Mouse (Mus musculus): Measurements from ENCODE around the gene Pdlim5. TPM values are rescaled to one million over a fixed set of nuclear protein-coding genes. Genes with fewer than 3 reads are reported as not detected.

The Pdlim5 gene
- polyA plus RNA-seq, 1 experiment from 2014 or later = 14.3 TPM

- no peak for DNase-seq
- Histone ChIP-seq H3K9me3 (ENCODE audit: control insufficient read depth, low read length) (no peaks in the 10 kb centered on the region), H3K27ac (replicated peaks; ENCODE audit: low read depth, low read length) (no peak overlapping the region), H3K27me3 (ENCODE audit: control insufficient read depth, insufficient read depth, low read length) (no peaks in the 10 kb centered on the region), H3K4me3 (replicated peaks; ENCODE audit: low read depth, low read length) (no peak overlapping the region), H3K36me3 (ENCODE audit: control insufficient read depth, insufficient read depth, low read length) (no peaks in the 10 kb centered on the region), H3K4me2 (ENCODE audit: low read length) (no peak overlapping the region), H3K4me1 (ENCODE audit: control insufficient read depth, insufficient read depth, low read length) (no peaks in the 10 kb centered on the region), H3K9ac (replicated peaks; ENCODE audit: low read length) (no peak overlapping the region)
- ATAC-seq (ENCODE audit: low FRiP score, low TSS enrichment) = no peak
- WGBS = 80% methylated on average over 6 of the region's 6 CpGs
These were observed 55.9 kb downstream of the Pdlim5 start for GRCm38 (mm10) chr3:142339440-142340251.

- H3K4me2 ChIP-seq (ENCODE audit: low read length) = no peak overlapping the region
- H3K9ac ChIP-seq (replicated peaks; ENCODE audit: low read length) = no peak overlapping the region
- H3K27me3 ChIP-seq (ENCODE audit: control insufficient read depth, insufficient read depth, low read length) = no peaks in the 10 kb centered on the region
- no peak overlapping the region for H3K4me3 ChIP-seq (replicated peaks; ENCODE audit: low read depth, low read length)
- no peak for ATAC-seq (ENCODE audit: low FRiP score, low TSS enrichment)
- no peaks in the 10 kb centered on the region for H3K36me3 ChIP-seq (ENCODE audit: control insufficient read depth, insufficient read depth, low read length)
- DNase-seq = no peak
- 79% methylated on average over 4 of the region's 4 CpGs for WGBS
- no peaks in the 10 kb centered on the region for H3K4me1 ChIP-seq (ENCODE audit: control insufficient read depth, insufficient read depth, low read length)
- no peak overlapping the region for H3K27ac ChIP-seq (replicated peaks; ENCODE audit: low read depth, low read length)
- H3K9me3 ChIP-seq (ENCODE audit: control insufficient read depth, low read length) = no peaks in the 10 kb centered on the region
These were observed 57.4 kb downstream of the Pdlim5 start for GRCm38 (mm10) chr3:142338058-142338457.

- H3K9me3 ChIP-seq (ENCODE audit: control insufficient read depth, low read length) = no peaks in the 10 kb centered on the region
- H3K27me3 ChIP-seq (ENCODE audit: control insufficient read depth, insufficient read depth, low read length) = no peaks in the 10 kb centered on the region
- H3K27ac ChIP-seq (replicated peaks; ENCODE audit: low read depth, low read length) = no peak overlapping the region
- H3K9ac ChIP-seq (replicated peaks; ENCODE audit: low read length) = no peak overlapping the region
- WGBS = 90% methylated on average over 3 of the region's 3 CpGs
- ATAC-seq (ENCODE audit: low FRiP score, low TSS enrichment) (no peak), DNase-seq (no peak)
- no peak overlapping the region for H3K4me3 ChIP-seq (replicated peaks; ENCODE audit: low read depth, low read length)
- H3K4me1 ChIP-seq (ENCODE audit: control insufficient read depth, insufficient read depth, low read length) = no peaks in the 10 kb centered on the region
- H3K36me3 ChIP-seq (ENCODE audit: control insufficient read depth, insufficient read depth, low read length) = no peaks in the 10 kb centered on the region
- no peak overlapping the region for H3K4me2 ChIP-seq (ENCODE audit: low read length)
These were observed 61.0 kb downstream of the Pdlim5 start for GRCm38 (mm10) chr3:142334496-142334895.

GRCm38 (mm10) chr3:142333458-142333857 is 62.0 kb downstream of the Pdlim5 start:
- Histone ChIP-seq H3K4me3 (replicated peaks; ENCODE audit: low read depth, low read length) (no peak overlapping the region), H3K4me2 (ENCODE audit: low read length) (no peak overlapping the region), H3K9ac (replicated peaks; ENCODE audit: low read length) (no peak overlapping the region), H3K4me1 (ENCODE audit: control insufficient read depth, insufficient read depth, low read length) (no peaks in the 10 kb centered on the region), H3K27ac (replicated peaks; ENCODE audit: low read depth, low read length) (no peak overlapping the region), H3K9me3 (ENCODE audit: control insufficient read depth, low read length) (no peaks in the 10 kb centered on the region), H3K27me3 (ENCODE audit: control insufficient read depth, insufficient read depth, low read length) (no peaks in the 10 kb centered on the region), H3K36me3 (ENCODE audit: control insufficient read depth, insufficient read depth, low read length) (no peaks in the 10 kb centered on the region)
- 90% methylated on average over 1 of the region's 1 CpGs for WGBS
- ATAC-seq (ENCODE audit: low FRiP score, low TSS enrichment) (no peak), DNase-seq (no peak)

- Histone ChIP-seq H3K36me3 (ENCODE audit: control insufficient read depth, insufficient read depth, low read length) (no peaks in the 10 kb centered on the region), H3K9ac (replicated peaks; ENCODE audit: low read length) (no peak overlapping the region), H3K9me3 (ENCODE audit: control insufficient read depth, low read length) (no peaks in the 10 kb centered on the region), H3K4me3 (replicated peaks; ENCODE audit: low read depth, low read length) (no peak overlapping the region), H3K4me2 (ENCODE audit: low read length) (no peak overlapping the region), H3K4me1 (ENCODE audit: control insufficient read depth, insufficient read depth, low read length) (no peaks in the 10 kb centered on the region), H3K27me3 (ENCODE audit: control insufficient read depth, insufficient read depth, low read length) (no peaks in the 10 kb centered on the region), H3K27ac (replicated peaks; ENCODE audit: low read depth, low read length) (no peak overlapping the region)
- WGBS = 71% methylated on average over 4 of the region's 4 CpGs
- ATAC-seq (ENCODE audit: low FRiP score, low TSS enrichment) (no peak), DNase-seq (no peak)
These were observed 62.8 kb downstream of the Pdlim5 start for GRCm38 (mm10) chr3:142332716-142333115.

- Histone ChIP-seq H3K27ac (replicated peaks; ENCODE audit: low read depth, low read length) (no peak overlapping the region), H3K4me2 (ENCODE audit: low read length) (no peak overlapping the region), H3K4me3 (replicated peaks; ENCODE audit: low read depth, low read length) (no peak overlapping the region), H3K36me3 (ENCODE audit: control insufficient read depth, insufficient read depth, low read length) (no peaks in the 10 kb centered on the region), H3K4me1 (ENCODE audit: control insufficient read depth, insufficient read depth, low read length) (no peaks in the 10 kb centered on the region), H3K27me3 (ENCODE audit: control insufficient read depth, insufficient read depth, low read length) (no peaks in the 10 kb centered on the region), H3K9me3 (ENCODE audit: control insufficient read depth, low read length) (no peaks in the 10 kb centered on the region), H3K9ac (replicated peaks; ENCODE audit: low read length) (no peak overlapping the region)
- no peak for ATAC-seq (ENCODE audit: low FRiP score, low TSS enrichment)
- WGBS = 73% methylated on average over 4 of the region's 4 CpGs
- no peak for DNase-seq
These were observed 63.5 kb downstream of the Pdlim5 start for GRCm38 (mm10) chr3:142331872-142332554.

GRCm38 (mm10) chr3:142330425-142330824 is 65.1 kb downstream of the Pdlim5 start:
- H3K27ac ChIP-seq (replicated peaks; ENCODE audit: low read depth, low read length) = no peak overlapping the region
- ATAC-seq (ENCODE audit: low FRiP score, low TSS enrichment) = no peak
- WGBS = 85% methylated on average over 3 of the region's 3 CpGs
- no peaks in the 10 kb centered on the region for H3K4me1 ChIP-seq (ENCODE audit: control insufficient read depth, insufficient read depth, low read length)
- no peak overlapping the region for H3K4me2 ChIP-seq (ENCODE audit: low read length)
- no peaks in the 10 kb centered on the region for H3K9me3 ChIP-seq (ENCODE audit: control insufficient read depth, low read length)
- H3K4me3 ChIP-seq (replicated peaks; ENCODE audit: low read depth, low read length) = no peak overlapping the region
- no peak for DNase-seq
- H3K36me3 ChIP-seq (ENCODE audit: control insufficient read depth, insufficient read depth, low read length) = no peaks in the 10 kb centered on the region
- H3K9ac ChIP-seq (replicated peaks; ENCODE audit: low read length) = no peak overlapping the region
- H3K27me3 ChIP-seq (ENCODE audit: control insufficient read depth, insufficient read depth, low read length) = no peaks in the 10 kb centered on the region

DNA sequence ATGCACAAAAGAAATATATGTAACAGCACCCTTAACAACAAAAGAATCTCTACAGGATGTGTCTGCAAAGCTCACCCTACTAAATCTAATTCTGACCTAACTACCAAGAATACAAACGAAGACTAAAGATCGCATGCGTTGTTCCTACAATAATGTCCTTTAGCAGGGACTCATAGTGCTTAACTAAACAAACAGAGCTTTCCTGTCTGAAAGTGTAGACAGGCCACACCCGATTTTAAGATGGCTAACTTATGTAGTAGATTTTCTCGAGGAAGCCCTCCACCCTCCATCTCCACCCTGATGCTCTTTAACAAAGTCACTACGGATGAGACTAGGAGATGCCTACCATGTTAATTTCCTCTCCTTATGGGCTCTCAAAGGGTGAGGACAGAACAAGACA is 71.9 kb downstream of the Pdlim5 start:
- ATAC-seq (ENCODE audit: low FRiP score, low TSS enrichment) (no peak), DNase-seq (no peak)
- Histone ChIP-seq H3K27ac (replicated peaks; ENCODE audit: low read depth, low read length) (no peak overlapping the region), H3K9me3 (ENCODE audit: control insufficient read depth, low read length) (no peaks in the 10 kb centered on the region), H3K4me2 (ENCODE audit: low read length) (no peak overlapping the region), H3K36me3 (ENCODE audit: control insufficient read depth, insufficient read depth, low read length) (no peaks in the 10 kb centered on the region), H3K27me3 (ENCODE audit: control insufficient read depth, insufficient read depth, low read length) (no peaks in the 10 kb centered on the region), H3K9ac (replicated peaks; ENCODE audit: low read length) (no peak overlapping the region), H3K4me1 (ENCODE audit: control insufficient read depth, insufficient read depth, low read length) (no peaks in the 10 kb centered on the region), H3K4me3 (replicated peaks; ENCODE audit: low read depth, low read length) (no peak overlapping the region)
- 83% methylated on average over 6 of the region's 6 CpGs for WGBS

- Histone ChIP-seq H3K27me3 (ENCODE audit: control insufficient read depth, insufficient read depth, low read length) (no peaks in the 10 kb centered on the region), H3K36me3 (ENCODE audit: control insufficient read depth, insufficient read depth, low read length) (no peaks in the 10 kb centered on the region), H3K9ac (replicated peaks; ENCODE audit: low read length) (no peak overlapping the region), H3K4me3 (replicated peaks; ENCODE audit: low read depth, low read length) (no peak overlapping the region), H3K9me3 (ENCODE audit: control insufficient read depth, low read length) (no peaks in the 10 kb centered on the region), H3K27ac (replicated peaks; ENCODE audit: low read depth, low read length) (no peak overlapping the region), H3K4me1 (ENCODE audit: control insufficient read depth, insufficient read depth, low read length) (no peaks in the 10 kb centered on the region), H3K4me2 (ENCODE audit: low read length) (no peak overlapping the region)
- WGBS = 76% methylated on average over 6 of the region's 6 CpGs
- ATAC-seq (ENCODE audit: low FRiP score, low TSS enrichment) (no peak), DNase-seq (peak; percentile 27)
These were observed 73.6 kb downstream of the Pdlim5 start for GRCm38 (mm10) chr3:142321930-142322329.

Data from midbrain, embryonic 14.5 days (tissue).